Mouse (Mus musculus) erythroblast, adult 5-6 weeks (primary cell): ENCODE results near the gene Olfr1406. TPM values are rescaled to one million over a fixed set of nuclear protein-coding genes. Genes with fewer than 3 reads are reported as not detected.
"Not testable (repeated sequence)": the region's sequence is repeated elsewhere in the genome, so short reads cannot be mapped to it uniquely, and the experiment has no call there.

Source experiments
- ATAC-seq: replicated peaks from 2 replicates; pipeline ENCODE4 v1.8.0; 2016; ENCODE audit warnings: moderate number of reproducible peaks, mild to moderate bottlenecking, moderate TSS enrichment, inconsistent platforms; ENCODE audit not compliant: poor library complexity, low FRiP score, severe bottlenecking
- total RNA-seq, 2 experiments: library from RNA; stranded (forward) in 1 of 2; stranded (reverse) in 1 of 2; fragments of 150-400 nt in 1 of 2; fragments of 200-764, 138-1000 nt in 1 of 2; gene quantifications; 2 replicates each; pipeline versions ENCODE4 v1.2.3 to v1.2.4; 2015 to 2017; ENCODE audit warnings: low replicate concordance in 2 of 2

The Olfr1406 gene
- total RNA-seq (2015; ENCODE audit: low replicate concordance) (not detected in 2 replicates), total RNA-seq (2017; ENCODE audit: low replicate concordance) (not detected in 2 replicates)

DNA sequence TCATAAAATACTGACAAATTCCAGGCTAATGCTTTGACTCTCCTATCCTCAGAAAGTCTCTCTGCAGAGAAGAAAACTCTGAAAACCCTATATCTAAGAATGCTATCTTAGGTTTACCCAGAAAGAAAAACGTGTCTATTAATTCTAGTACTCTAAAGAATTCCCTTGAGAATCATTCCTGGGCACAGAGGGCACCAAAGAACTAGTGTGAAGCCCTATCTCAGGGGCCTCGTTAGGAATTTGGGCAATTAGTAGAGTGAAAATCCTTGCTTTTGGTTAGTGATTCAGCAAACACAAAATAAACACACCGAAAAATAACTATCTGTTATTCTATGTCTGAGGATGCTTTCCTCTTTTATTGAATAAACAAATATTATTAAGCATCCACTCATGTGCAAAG is at the start of gene Olfr1406:
TSS of gene Olfr1406 (minus strand) at position 101 of the 400 bp plus-strand sequence.
- ATAC-seq = no peak

DNA sequence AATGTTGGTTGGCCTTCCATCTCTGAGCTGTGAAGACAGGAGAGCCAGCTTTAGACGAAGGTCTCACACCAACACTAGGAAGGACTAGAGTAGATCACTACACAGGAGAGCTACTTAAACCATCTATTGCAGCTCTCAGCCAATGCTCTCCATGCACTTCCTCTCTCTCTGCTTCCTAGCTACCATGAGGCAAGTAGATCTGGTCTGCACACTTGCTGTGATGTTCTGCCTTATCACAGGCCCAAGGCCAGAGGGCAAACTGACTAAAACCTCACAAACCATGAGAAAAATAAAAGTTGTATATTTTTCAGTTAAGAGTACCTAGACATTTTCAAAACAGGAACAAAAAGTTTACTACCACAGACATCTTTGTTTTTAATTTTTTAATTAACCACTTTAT is 46.6 kb upstream of the Olfr1406 start:
- not testable (repeated sequence) for ATAC-seq

DNA sequence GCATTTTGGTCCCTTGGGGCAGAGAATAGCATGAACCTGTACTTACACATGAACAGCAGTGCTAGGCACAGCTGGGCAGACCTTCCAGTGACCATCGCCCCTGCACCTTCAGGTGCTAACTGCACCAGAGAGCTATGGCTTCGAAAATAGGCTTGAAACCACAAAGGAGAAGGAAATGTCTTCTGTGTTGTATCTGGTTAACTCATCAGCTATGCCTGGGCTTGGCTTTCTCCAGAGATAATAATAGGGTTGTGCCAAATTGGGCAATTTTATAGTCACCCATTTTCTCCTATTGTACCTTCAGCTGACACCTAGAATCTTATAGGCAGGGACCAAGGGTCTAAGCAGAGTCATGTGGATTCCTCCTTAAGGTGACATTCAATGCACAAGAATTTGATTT is 36.6 kb upstream of the Olfr1406 start, which contains the start of gene Fcer1a:
TSS of gene Fcer1a (minus strand) at position 134 of the 400 bp plus-strand sequence.
- ATAC-seq = no peak

DNA sequence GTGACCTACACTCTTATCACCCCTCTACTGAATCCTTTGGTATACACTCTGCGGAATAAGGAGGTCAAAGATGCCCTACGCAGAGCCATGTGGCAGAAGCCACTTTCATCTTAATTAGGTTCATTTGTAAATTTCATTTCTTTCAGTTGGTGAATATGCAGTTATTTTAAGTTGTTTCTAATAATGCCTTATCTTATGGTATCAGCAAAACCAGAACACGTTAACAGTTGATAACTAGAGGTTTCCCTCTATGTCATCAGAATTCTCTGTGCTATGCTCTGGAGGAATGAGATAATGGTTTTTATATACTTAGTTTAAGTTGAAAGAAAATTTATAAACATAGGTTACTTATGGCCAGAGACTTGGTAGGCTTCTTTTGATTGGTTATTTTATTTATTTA is 26.0 kb upstream of the Olfr1406 start:
- no peak for ATAC-seq

DNA sequence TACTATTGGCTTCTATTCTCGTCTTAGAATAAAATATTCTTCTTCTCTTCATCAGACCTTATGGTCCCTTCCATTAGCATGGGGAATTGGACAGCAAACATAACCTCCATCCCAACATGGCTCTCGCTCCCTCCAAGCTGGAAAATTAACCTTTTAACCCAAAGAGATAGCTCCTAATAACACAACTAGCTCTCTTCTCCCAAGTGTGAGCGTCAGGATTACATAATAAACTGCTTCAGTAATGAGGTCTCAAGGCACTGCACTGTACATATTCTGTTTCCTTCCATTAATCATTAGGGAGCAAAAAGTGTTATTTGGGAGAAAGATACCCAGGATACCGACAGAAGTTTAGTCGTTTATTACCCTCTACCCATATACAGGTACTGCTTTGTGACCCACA is 21.7 kb upstream of the Olfr1406 start, which contains the start of gene Olfr1404:
TSS of gene Olfr1404 (plus strand) at position 301 of the 400 bp plus-strand sequence.
- ATAC-seq = no peak

DNA sequence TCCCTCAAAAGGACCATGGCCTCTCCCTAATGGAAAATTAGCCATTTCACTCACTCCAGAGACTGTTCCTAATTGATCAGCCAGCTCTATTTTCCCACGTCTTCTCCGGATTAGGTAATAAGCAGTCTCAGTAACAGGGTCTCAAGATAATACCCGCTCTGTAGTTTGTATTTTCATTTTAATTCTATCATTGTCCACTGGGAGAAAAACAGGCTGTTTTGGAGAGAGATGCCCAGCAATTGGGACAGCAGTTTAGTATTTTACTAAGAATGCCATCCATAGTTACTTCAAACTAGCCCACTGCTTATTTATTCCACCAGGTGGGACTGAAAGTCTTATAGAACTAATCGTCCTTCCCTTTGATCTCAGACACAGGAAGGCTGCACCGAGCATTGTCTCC is 7.1 kb upstream of the Olfr1406 start, which contains the start of gene Olfr218:
TSS of gene Olfr218 (plus strand) at position 301 of the 400 bp plus-strand sequence.
- no peak for ATAC-seq

DNA sequence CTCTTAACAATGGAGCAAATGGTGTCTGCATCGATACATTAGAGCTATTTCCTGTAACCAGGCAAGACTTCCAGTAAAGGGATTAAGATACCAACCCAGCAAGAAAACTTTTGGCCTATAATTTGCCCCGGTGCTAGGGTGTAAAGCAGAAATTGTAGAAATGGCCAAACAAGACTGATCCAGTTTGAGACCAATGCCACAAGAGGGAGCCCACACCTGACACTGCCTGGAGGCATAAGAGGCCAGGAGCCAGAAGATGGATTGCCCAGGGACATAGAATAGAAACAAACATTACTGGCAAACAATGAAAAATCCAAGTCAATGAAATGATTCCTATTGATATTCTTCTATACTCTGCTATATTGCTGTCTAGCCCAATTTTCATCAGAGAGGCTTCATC is 5.9 kb upstream of the Olfr1406 start:
- ATAC-seq = no peak; the same call in 1 of the 2 replicates

DNA sequence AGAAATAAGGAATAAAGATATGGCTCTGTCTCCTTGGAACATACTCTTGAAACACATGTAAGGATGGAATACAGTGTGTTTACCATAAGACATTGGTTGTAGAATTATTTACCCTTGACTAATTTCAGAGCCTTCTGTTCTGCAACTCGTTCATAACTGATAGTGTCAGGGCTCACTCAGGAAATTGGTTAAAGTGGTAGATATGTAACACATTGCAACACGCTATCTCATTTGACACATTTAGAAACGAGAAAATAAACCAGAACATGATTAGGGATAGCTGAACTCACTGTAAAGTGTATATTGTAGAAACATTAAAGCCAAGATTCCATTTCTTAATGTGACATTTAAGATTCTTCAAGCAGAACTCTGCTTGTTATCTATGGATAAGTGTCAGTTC is 1.6 kb upstream of the Olfr1406 start:
- no peak for ATAC-seq

DNA sequence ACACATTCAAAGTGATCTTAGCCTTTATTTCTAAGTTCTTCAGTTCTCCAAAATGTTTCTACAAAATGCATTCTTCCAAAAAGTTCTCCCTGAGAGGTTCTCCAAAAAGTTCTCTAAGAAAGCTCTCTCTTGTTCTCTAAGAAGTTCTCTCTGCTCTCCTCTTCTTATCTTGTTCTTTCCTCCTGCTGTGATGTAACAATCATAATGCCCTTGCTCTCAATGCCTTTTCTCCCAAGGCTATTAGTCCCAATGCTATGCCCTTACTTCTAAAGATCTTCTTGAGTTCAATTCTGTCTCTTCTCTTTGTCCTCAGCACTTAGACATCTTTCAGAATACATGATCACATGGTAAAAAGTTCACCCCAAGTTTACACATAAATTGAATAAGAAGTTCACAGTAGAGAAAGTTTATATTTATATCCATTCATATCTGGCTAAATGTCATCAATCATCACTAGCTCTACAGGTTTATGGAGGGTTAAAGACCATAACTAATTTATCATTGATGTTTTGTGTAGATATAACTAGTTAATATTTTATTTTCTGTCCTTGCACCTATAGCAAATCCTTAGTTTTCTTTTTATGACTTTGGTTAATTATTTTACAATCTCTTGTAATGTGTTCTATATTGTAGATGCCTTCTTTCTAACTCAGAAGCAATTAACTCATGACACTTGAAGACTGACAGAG is 16.1 kb downstream of the Olfr1406 start:
- ATAC-seq = no peak

DNA sequence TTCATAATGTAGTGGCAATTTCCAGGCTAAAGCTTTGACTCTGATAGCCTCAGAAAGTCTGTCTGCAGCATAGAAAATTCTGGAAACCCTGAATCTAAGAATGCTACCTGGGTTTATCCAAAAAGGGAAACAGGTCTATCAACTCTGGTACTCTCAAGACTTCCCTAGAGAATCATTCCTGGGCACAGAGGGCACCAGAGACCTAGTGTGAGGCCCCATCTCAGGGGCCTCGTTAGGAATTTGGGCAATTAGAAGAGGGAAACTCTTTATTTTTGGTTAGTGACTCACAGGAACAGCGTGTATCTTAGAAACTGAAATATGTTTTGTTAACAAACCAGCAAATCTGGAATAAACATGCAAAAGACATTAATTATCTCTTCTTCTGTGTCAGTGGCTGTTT is 53.2 kb downstream of the Olfr1406 start, which contains the start of gene Olfr1408:
TSS of gene Olfr1408 (minus strand) at position 101 of the 400 bp plus-strand sequence.
- ATAC-seq = no peak

Other genes starting within 250 kb of the Olfr1406 start
- not detected in 2 replicates for gene Olfr16, start 240.2 kb downstream of the Olfr1406 start, total RNA-seq (2015; ENCODE audit: low replicate concordance)
- not detected in 2 replicates for gene Olfr16, start 240.2 kb downstream of the Olfr1406 start, total RNA-seq (2017; ENCODE audit: low replicate concordance)
- not detected in 2 replicates for gene Olfr1408, start 53.3 kb downstream of the Olfr1406 start, total RNA-seq (2015; ENCODE audit: low replicate concordance)
- not detected in 2 replicates for gene Olfr1408, start 53.3 kb downstream of the Olfr1406 start, total RNA-seq (2017; ENCODE audit: low replicate concordance)
- not detected in 2 replicates for gene Olfr218, start 7.2 kb upstream of the Olfr1406 start, total RNA-seq (2015; ENCODE audit: low replicate concordance)
- gene Olfr218, start 7.2 kb upstream of the Olfr1406 start, total RNA-seq (2017; ENCODE audit: low replicate concordance) = not detected in 2 replicates
- gene Olfr1404, start 21.8 kb upstream of the Olfr1406 start, total RNA-seq (2015; ENCODE audit: low replicate concordance) = not detected in 2 replicates
- gene Olfr1404, start 21.8 kb upstream of the Olfr1406 start, total RNA-seq (2017; ENCODE audit: low replicate concordance) = not detected in 2 replicates
- 8.8 and 17.1 TPM in 2 replicates for gene Fcer1a, start 36.6 kb upstream of the Olfr1406 start, total RNA-seq (2015; ENCODE audit: low replicate concordance)
- 10.3 and 10.5 TPM in 2 replicates for gene Fcer1a, start 36.6 kb upstream of the Olfr1406 start, total RNA-seq (2017; ENCODE audit: low replicate concordance)
- not detected in 2 replicates for gene Olfr418, start 75.4 kb upstream of the Olfr1406 start, total RNA-seq (2015; ENCODE audit: low replicate concordance)
- not detected in 2 replicates for gene Olfr418, start 75.4 kb upstream of the Olfr1406 start, total RNA-seq (2017; ENCODE audit: low replicate concordance)
- gene Mptx2, start 87.1 kb upstream of the Olfr1406 start, total RNA-seq (2015; ENCODE audit: low replicate concordance) = not detected in 2 replicates
- not detected in 2 replicates for gene Mptx2, start 87.1 kb upstream of the Olfr1406 start, total RNA-seq (2017; ENCODE audit: low replicate concordance)
- 67.1 and 89.7 TPM in 2 replicates for gene Ackr1, start 143.1 kb upstream of the Olfr1406 start, total RNA-seq (2015; ENCODE audit: low replicate concordance)
- gene Ackr1, start 143.1 kb upstream of the Olfr1406 start, total RNA-seq (2017; ENCODE audit: low replicate concordance) = 43.2 and 60.3 TPM in 2 replicates
- gene Aim2, start 160.2 kb upstream of the Olfr1406 start, total RNA-seq (2015; ENCODE audit: low replicate concordance) = 20.5 and 27.7 TPM in 2 replicates
- gene Aim2, start 160.2 kb upstream of the Olfr1406 start, total RNA-seq (2017; ENCODE audit: low replicate concordance) = 45.9 and 55.4 TPM in 2 replicates
- 4.8 TPM in 1 of 2 replicates, not detected in the other for gene Cadm3, start 177.1 kb upstream of the Olfr1406 start, total RNA-seq (2015; ENCODE audit: low replicate concordance)
- 1.4 and 5.4 TPM in 2 replicates for gene Cadm3, start 177.1 kb upstream of the Olfr1406 start, total RNA-seq (2017; ENCODE audit: low replicate concordance)